Mouse (Mus musculus) right cerebral cortex, postnatal 4 days (tissue): ENCODE data around the gene Rtn3.

ENCODE experiments used
- DNase-seq: peaks from one replicate; pipeline ENCODE4 v3.0.0-alpha.2; 2022

Rtn3 gene

DNA sequence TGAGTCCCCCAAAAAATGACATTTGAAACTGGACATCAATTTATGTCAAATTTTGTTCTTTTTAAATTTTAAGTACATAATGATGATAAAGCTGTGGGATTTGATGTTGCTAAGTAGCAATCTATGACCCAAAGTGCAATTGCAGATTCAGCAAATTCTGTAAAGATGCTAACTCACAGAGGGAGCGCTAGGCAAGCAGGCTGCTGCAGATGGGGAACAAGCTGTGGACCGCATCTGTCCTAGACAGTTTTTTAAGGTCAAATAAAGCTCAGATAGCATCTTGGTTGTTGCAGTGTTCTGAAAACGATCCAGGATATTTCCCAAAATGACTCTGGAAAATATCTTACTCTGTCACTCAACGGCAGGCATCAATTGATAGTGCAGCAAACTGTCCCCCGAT, 995 bp upstream of the Rtn3 start:
- DNase-seq, result peak; percentile 13

DNA sequence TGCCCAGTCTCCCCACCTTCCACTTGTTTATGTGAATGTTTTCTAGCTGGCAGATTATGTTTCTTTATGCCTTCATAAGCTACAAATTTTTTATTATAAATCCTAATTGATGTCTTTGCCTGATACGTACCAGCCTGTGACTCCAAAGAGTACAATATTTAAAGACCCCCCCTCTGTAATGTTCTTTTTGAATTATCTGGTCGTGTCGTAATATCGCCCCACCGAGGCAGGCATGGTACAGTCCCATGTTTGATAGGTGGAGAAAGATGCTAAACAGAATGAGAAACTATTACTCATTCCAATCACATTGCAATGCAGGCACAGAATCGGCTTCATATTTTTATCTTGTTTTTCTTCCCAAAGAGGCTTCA, 416 bp upstream of the Rtn3 start:
- peak; percentile 64 for DNase-seq

DNA sequence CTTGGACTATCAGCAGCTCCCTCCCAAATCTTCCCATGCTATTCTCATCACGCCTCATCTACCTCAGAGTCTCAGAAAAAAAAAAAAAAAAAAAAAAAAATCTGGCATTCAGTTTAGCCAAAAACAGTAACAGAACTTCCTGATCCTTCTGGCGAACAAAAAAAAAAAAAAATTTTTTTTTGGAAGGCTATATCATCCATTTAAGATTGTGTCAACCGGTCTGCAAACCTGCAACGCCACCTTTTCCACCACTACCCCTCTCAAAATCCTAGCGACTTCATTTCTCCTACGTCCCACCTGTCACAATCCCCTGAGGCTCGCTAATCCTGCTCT, 849 bp downstream of the Rtn3 start:
- DNase-seq, result no peak

DNA sequence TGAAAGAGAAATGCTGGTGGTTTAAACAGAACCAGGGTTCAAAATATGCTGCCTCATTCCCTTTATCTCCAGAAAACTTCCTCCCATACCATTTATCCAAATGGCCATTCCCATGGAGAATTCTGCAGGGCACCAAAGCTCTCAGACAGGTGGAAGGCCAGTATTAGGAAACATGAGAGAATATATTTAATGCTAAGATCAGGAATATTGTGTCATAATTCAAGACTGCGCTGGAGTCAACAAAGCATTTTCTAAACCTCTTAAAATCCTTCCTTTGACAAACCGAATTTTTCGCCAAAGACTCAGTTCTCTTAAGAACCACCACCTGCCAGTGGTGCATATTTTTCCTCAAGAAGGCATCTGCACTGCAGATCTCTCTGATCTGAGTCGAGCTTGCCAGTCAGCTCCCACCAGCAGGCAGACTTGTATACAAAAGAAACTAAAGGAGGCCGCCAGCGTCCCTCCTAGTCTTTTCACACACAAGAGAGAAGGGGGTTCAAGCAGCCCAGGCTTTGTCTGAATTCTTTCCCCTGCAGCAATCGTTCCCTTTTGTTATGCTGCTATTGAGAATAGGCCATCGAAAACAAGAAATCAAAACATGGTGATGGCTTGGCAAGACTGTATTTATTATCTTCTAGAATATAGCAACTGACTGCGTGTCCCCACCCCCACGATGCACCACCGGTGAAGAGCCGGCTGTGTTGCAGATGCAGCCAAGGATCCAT, 1.4 kb downstream of the Rtn3 start:
- peak; percentile 60 for DNase-seq

DNA sequence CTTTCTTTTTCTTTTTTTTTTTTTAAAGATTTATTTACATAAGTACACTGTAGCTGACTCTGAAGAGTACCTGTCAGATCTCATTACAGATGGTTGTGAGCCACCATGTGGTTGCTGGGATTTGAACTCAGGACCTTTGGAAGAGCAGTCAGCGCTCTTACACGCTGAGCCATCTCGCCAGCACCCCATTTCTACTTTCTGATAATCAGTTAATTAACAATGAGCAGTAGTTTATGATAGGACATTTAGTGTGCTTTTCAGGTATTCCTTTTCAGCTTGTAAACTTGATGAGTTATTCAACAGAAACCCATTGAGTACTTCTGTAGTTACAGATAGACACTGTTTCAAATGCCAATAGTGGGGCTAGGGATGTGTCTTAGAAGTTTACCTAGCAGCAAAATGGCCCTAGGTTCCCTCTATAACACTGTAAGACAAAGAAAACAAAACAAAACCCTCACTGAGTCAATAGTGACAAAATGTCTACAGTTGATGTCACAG, 3.3 kb downstream of the Rtn3 start:
- no peak for DNase-seq

DNA sequence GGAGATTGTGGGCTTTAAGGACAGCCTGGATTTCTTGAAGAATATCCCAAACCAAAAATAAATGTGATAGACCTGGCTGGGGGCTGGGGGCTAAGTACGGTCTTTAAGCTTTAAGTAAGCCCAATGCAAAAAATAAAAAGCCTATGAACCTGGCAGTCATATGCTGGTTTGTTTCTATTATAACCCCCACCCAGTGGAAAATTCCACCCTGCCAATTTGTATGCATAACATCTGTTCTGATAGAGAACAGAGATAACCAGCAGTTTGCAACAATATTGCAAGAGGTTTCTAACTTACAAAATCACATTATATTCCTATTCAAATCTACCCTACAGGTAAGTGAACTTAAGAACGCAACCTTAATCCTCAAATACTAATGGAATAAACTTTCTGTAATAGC, 12.4 kb downstream of the Rtn3 start:
- no peak for DNase-seq

DNA sequence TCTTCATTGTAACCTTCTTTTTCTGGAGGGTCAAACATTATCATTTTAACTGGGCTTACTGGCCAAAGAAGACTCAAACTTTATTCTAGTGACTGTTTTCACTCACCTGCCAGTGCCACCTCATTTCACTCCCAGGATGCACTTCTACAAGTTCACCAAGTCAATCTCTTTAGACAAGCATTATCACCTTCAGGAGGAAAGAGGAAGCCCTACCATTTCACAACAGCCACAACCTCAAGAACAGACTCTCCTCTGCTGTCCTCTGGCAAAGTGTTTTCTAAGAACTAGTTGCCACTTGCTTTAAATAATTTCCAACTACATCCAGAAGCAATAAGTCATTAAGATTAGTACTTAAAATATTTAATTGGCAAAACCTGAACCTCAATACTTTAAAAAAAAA, 15.2 kb downstream of the Rtn3 start:
- no peak for DNase-seq

DNA sequence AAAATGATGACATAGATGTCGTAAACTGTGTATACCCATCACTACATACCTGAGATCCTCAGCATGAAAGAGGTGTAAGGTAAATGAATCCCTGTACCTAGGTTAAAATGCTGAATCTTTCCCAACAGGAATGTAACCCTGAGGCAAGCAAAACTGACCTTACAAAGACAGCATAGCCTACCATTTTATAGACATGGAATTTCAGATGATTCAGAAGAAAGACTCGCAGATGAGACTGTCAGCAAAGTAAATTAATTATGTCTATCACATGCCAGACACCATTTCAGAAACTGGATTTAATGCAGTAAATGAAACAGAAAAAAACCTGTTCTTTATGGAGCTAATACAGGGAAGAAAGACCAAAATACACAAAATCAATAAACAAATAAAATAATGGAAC, 23.7 kb downstream of the Rtn3 start:
- DNase-seq, result no peak

DNA sequence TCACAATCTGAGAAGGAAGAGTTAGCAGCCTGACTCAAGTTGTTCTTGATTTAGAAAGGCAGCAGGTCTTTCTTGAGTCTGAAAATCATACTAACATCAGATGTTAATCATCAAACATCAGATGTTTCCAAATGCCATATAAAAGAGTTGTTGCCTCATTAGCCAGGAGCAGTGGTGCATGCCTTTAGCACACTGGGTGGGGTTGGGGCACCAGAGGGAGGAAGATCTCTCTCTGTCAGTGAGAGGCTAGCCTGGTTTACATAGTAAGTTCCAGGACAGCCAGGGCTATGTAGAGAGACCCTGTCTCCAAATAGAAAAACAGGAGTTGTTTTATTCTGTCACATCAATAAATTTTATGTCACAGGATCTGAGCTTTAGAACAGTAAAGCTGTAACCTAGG, 24.2 kb downstream of the Rtn3 start:
- DNase-seq, result no peak

DNA sequence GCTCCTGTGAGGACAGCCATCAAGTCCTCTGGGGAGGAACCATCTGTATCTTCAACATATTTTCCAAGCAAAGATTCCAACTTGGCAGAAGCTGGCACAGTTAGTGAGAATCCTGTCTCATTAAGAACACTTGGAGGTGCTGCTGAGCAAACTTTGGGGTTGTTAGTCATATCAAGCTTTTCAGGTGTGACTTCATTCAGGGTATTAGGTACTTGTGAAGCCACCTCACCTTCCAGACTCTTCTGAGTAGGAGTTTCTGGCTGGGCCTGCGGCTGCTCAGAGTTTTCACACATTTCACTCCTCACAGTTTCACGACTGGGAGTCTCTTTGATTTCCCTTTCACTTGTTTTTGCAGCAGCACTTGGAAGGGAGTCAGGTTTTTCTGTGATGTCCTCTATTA, 26.3 kb downstream of the Rtn3 start:
- no peak for DNase-seq

DNA sequence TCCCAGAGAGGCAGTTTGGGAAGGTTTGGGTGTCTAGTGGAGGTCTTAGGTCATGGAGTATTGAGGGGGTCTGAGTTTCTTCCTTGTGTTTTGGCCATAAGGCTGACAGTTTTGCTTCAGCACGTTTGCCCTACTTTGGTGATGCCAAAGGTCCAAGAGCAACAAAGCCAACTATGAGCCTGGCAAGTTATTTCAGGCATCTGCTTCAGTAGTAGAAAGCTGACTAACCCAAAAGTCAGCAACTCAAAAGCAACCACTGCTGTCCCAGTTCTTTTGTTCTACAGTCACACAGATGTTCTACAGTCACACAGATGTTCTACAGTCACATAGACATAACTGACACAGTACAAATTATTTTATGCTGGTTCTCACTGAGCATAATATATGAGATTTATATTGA, 37.5 kb downstream of the Rtn3 start:
- DNase-seq, result no peak

DNA sequence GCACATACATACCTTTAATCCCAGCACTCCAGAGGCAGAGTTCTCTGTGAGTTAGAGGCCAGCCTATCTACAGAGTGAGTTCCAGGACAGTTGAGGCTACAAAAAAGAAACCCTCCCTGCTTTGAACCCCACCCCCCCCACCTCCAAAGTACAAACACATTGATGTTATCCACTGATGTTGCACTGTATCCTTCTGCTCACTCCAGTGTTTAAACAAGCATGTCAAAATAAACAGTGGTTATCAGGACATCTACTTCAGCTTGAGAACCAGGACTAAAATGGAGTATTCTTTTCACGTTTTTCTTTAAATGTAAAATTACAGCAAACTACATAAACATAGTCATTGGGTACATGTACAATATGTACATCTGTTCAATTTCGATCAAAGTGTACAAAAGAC, 38.0 kb downstream of the Rtn3 start:
- no peak for DNase-seq

DNA sequence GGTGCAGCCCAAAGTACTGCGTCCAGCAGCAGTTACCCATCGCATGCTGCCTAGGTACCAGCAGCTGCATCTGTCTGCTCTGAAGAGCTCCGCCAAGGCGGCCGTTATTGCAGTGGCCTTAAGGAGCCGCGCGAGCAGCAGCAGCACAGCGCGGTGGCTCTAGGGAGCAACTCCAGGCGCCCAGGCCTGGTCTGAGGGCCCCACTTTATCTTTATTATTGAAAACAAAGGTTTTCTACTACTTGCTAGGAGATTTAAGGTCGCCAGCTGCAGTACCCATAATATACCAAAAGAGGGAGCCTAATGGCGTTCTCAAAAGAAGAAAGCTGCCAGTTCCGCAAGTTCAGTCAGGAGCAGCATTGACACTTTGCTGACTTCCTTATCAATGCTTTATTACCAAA, 41.6 kb downstream of the Rtn3 start:
- DNase-seq, result peak; percentile 49

DNA sequence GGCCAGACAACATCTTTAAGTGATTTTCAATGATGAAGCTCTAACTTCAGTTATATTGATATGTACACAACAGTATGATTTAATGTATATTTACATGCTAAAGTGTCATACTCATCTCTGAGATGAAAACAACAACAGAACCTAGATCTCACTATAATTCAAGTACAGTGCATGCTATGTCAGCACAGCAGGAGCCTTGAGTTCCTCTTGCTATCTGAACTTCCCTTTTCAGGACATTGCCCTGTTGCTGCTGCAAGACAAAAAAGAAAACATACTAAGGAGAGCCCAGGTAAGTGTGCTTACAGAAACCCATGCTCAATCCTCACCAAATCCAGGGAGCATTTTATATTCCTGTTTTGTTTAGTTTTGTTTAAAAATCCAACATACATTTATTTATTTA, 44.8 kb downstream of the Rtn3 start:
- DNase-seq, result no peak

DNA sequence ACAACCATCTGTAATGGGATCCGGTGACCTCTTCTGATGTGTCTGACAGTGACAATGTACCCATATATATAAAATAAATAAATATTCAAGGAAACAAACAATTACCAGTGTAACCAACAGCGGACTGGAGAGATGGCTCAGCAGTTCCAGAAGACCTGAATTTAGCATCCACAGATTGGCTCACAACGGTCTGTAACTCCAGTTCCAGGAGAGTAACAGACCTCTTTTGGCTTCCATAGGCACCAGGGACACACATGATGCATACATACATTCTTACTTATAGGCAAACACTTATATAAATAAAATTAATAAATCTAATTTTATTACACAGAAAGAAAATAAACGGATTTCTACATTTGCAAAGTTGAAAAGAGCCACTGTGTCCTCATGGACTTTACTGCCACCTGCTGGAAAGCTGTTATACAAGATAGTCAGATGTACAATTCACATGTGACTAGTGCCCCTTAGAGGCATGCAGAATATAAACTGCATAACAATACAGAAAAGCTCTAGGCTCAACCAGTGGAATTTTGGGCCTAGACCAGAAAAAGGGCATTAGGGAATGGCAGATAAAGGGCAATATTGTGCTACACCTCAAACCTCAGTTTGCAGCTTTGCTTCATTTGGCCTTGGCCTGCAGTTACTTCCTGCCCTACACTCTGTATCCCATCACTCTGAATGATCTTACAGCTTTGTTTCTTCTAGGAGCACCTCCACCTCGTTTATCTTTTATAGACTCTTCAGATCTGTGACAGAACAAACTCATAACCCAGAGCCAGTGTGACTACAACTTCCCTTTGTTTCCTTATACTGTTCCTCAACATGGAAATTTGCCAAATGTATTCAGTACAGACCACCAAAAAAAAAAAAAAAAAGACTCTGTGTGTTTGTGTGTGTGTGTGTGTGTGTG, 46.8 kb downstream of the Rtn3 start:
- DNase-seq, result no peak

DNA sequence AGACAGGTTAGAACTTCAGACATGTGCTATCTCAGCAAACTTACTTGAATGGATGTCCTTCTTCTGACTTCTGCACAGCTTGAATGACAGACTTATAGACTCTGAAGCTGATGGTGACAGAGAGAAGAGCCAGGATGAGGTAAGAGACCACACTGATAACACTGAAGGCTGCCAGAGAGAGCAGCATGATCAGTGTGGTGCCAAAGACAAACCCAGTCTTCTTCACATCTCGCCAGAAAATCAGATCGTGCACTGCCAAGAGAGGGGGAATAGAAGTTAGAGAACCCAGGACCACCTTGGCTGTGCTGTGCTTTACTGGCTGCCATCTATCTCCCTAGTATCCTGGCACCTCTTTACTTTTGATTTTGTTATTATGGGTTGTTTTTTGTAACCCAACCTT, 48.2 kb downstream of the Rtn3 start:
- no peak for DNase-seq

DNA sequence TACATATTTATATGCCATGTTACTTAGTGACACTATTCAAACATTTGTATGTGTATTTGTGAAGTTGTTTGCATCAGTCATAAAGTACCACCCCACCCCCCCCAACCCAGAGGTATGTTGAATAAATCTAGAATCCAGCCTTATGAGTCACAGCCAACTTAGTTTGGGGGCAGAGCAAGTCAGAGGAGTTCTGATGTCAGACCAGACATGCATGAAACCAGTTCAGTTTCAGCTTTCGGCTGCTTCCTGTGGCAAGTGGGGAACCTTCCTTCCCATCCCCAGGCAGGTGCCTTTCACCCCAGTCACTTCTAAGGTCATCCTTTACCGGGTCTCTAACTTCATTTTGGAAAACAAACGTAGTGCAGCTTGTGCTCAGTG, 57.7 kb downstream of the Rtn3 start:
- DNase-seq, result no peak

DNA sequence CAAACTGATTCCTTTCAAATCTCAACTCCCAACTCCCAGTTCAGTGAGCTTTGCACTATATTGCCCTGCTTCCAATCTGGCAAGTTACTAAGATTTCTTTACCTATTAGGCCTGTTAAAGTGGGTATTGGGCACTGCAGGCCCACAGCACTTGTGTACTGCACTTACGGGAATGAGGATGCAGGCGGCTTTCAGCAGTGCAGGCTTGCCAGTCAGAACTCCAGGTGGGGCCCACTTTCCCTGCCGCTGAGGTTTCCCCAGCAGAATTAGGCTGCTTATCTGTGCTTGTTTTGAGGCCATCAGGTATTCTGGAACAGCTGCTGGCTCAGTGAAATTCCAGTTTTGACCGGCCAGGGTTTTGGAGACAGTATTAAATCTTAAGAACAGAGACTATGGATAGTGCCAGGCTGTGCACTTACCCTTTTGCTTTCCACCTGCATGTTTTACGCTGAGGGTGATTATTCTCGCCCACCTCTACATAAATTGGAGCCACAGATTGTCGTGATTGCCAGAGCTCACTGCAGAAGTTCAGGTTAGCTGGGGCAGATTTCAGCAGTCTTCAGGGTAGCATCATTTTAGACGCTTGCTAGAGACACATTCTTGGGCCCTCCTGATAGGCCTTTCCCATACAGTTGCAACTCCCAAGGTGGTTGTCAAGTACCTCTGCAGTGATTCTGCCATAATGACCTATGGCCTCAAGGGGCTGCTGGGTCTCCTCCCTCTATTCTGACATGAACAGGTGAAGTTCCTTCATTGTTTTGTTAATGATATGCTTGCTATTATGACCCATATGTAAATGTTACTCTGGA, 58.3 kb downstream of the Rtn3 start:
- peak; percentile 30 for DNase-seq

DNA sequence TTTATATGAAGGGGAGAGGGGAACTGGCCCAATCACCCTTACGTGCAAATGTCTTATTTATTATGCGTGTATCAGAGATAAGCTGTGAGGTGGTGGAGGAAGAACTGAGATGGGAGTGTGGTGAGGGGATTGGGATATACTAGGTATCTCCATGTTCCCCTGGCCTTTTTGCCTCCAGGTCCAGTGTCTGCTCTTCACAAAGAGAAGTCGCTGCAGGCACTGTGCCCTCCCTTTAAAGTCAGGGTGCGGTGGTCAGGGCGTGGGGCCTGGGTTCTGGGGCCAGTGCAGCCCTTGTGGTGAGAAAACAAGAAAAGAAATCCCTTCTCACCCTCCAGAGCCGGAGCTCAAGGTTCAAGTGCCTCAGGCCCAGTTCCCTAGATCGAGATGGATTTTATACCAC, 59.0 kb downstream of the Rtn3 start:
- DNase-seq, result peak; percentile 26

DNA sequence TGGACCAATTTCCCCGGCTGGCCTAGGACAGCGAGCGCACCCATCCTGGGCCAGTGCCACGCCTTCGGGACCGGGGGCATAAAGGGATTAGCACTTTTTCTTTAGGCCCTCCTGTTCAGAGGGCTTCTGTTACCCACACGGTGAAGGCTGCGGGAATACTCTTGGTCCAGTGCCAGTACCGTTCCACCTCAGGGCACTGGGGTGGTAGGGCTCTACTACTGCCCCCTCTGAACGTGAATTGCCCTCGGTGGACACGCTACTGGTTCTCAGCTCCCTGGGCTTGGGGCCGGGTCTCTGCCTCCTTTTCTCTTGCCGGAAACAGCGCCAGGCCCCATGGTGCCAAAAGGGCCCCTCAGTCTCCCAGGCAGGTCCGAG, 59.4 kb downstream of the Rtn3 start:
- DNase-seq, result no peak

DNA sequence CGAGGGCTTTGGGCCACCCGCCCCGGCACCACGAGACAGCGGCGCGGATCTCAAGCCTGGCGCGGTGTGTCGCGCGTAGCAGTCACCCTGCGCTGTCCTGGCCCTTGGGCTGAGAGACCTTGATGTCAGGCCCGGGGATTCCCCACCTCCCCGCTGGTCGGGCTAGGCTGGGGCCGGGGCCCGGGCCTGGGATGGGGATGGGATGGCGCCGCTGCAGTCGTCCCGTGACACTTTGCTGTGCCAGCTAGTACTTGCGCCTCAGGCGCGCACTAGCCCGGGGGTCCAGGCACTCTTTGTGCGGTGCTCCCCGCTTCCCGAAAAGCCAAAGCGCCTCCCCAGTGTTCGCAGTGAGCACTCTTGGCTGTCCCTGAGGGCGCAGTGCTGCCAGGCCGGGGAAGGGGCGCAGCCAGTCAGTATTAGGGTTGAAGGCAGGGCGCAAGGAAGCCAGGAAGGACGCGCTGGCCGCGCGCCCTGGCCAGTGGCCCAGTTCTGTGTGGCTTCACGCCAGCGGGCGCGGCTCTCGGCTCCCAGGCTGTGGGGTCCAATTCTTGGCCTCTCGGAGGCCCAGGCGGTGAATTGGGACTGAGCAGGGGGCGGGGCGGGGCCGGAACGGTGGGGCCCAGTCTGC, 59.9 kb downstream of the Rtn3 start:
- DNase-seq, result peak; percentile 75

DNA sequence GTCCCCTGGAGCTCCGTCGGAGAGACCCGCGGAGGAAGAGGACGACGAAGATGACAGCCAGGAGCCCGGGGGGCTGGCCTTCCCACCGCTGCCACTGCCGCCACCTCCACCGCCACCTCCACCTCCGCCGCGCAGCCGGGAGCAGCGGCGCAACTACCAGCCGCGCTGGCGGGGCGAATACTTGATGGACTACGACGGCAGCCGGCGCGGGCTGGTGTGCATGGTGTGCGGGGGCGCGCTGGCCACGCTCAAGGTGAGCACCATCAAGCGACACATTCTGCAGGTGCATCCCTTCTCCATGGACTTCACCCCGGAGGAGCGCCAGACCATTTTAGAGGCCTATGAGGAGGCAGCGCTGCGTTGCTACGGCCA, 60.4 kb downstream of the Rtn3 start:
- DNase-seq, result peak; percentile 54
